Mouse (Mus musculus) central nervous system, embryonic 11.5 days (tissue): ENCODE results near the gene Olfr1381. TPM values are rescaled to one million over a fixed set of nuclear protein-coding genes. Genes with fewer than 3 reads are reported as not detected.

Experiments
- polyA plus RNA-seq: library from polyadenylated mRNA; depleted of rRNA; stranded (reverse); fragments of >200 nt; gene quantifications from 2 replicates; pipeline ENCODE4 v1.2.3, GENCODE M21; 2012; rRNA removed

Olfr1381 gene
- not detected in 2 replicates for polyA plus RNA-seq

DNA sequence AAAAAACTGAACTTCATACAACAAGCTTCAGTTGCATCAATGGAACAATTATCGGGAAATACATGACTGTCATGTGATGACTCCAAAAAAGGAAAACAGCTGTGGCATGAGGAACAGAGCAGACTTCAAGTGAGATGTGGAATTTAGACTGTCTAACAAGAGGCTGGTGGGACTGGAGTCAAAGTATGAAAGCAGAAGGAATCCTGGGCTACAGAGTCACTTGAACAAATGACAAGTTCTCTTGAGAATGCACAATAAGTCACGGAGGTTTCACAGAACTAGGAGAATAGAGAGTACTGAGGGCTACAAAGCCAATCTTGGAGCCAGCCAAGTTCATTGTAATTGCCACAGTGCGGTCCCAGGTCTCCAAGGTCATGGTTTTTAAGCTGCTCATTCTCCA is at the start of gene Olfr1381:
TSS of gene Olfr1381 (plus strand) at position 301 of the 400 bp plus-strand sequence.

DNA sequence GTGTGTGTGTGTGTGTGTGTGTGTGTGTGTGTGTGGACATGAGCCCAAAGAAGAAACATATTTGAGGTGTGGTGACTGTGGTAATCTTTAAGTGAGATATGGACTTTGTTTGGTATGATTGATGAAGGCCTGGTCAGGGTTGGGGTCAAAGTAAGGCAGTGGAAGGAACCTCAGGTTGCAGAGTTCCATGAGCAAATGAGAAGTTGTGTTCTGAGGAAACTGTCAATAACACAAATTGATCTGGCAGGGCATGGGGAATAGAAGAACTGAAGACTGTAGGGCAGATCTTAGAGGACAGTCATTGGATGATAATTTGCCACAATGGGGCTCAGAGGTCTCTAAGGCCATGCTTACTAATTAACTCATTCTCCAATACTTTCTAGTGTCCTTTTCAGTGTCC is 23.9 kb upstream of the Olfr1381 start, which contains the start of gene Olfr1383:
TSS of gene Olfr1383 (plus strand) at position 301 of the 400 bp plus-strand sequence.

DNA sequence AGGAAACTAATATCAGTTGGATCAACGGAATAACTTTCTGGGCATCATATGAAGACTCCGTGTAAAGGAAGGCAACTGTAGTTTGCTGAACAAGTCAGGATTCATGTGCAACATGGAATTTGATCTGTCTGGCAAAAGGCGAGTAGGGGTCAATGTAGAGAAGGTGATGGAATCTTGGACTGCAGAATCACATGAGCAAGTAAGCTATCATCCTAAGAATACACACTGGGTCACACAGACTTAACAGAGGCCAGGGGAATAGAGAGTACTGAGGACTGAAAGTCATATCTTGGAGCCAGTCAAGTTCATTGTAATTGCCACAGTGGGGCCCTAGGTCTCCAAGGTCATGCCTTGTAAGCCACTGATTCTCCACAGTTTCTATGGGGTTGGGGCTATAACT is 15.3 kb upstream of the Olfr1381 start, which contains the start of gene Olfr1382:
TSS of gene Olfr1382 (plus strand) at position 301 of the 400 bp plus-strand sequence.

DNA sequence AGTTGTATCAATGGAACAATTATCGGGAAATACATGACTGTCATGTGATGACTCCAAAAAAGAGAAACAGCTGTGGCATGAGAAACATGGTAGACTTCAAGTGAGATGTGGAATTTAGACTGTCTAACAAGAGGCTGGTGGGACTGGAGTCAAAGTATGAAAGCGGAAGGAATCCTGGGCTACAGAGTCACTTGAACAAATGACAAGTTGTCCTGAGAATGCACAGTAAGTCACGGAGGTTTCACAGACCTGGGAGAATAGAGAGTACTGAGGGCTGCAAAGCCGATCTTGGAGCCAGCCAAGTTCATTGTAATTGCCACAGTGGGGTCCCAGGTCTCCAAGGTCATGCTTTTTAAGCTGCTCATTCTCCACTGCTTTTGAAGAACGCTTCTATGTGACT is 13.3 kb downstream of the Olfr1381 start, which contains the start of gene Olfr1380:
TSS of gene Olfr1380 (plus strand) at position 301 of the 400 bp plus-strand sequence.

Other genes with a start within 250 kb of the Olfr1381 start
- not detected in 2 replicates for gene Olfr10, start 238.7 kb upstream of the Olfr1381 start, polyA plus RNA-seq
- gene Olfr1391, start 220.7 kb upstream of the Olfr1381 start, polyA plus RNA-seq: not detected in 2 replicates
- gene Olfr1390, start 208.3 kb upstream of the Olfr1381 start, polyA plus RNA-seq: not detected in 2 replicates
- not detected in 2 replicates for gene Olfr1389, start 120.4 kb upstream of the Olfr1381 start, polyA plus RNA-seq
- 0.09 and 0.13 TPM in 2 replicates for gene Olfr1388, start 106.8 kb upstream of the Olfr1381 start, polyA plus RNA-seq
- gene Olfr1387, start 88.1 kb upstream of the Olfr1381 start, polyA plus RNA-seq: not detected in 2 replicates
- gene Olfr1386, start 78.4 kb upstream of the Olfr1381 start, polyA plus RNA-seq: not detected in 2 replicates
- not detected in 2 replicates for gene Olfr1385, start 54.4 kb upstream of the Olfr1381 start, polyA plus RNA-seq
- gene Olfr1384, start 36.7 kb upstream of the Olfr1381 start, polyA plus RNA-seq: not detected in 2 replicates
- gene Olfr1383, start 23.8 kb upstream of the Olfr1381 start, polyA plus RNA-seq: not detected in 2 replicates
- not detected in 2 replicates for gene Olfr1382, start 15.2 kb upstream of the Olfr1381 start, polyA plus RNA-seq
- gene Olfr1380, start 13.4 kb downstream of the Olfr1381 start, polyA plus RNA-seq: not detected in 2 replicates
- gene Flt4, start 65.8 kb downstream of the Olfr1381 start, polyA plus RNA-seq: 2.7 and 4.2 TPM in 2 replicates
- gene Scgb3a1, start 120.2 kb downstream of the Olfr1381 start, polyA plus RNA-seq: 0.25 TPM in 1 of 2 replicates, not detected in the other
- gene Cnot6, start 169.3 kb downstream of the Olfr1381 start, polyA plus RNA-seq: 80.1 and 101 TPM in 2 replicates